Mouse (Mus musculus) liver, adult 2 months (tissue): ENCODE measurements around the gene Esp36. TPM values are rescaled to one million over a fixed set of nuclear protein-coding genes. Genes with fewer than 3 reads are reported as not detected.
A peak's percentile ranks its signal among the peaks of the same experiment; 100 is the strongest.
"Not testable (repeated sequence)": the region's sequence is repeated elsewhere in the genome, so short reads cannot be mapped to it uniquely, and the experiment has no call there.

Source experiments
- DNase-seq: peaks from one replicate; pipeline ENCODE4 v3.0.0-alpha.2; 2011; ENCODE audit warnings: low read depth, low spot score; ENCODE audit errors: extremely low read depth
- H3K27ac ChIP-seq: fragments of 200-500 bp; replicated peaks from 2 replicates; pipeline ENCODE4 v1.5.1; 2012; ENCODE audit warnings: low read depth, mild to moderate bottlenecking, control low read depth, inconsistent platforms, low read length; ENCODE audit not compliant: insufficient read depth
- H3K27me3 ChIP-seq: fragments of 200-500 bp; 2 replicates; pipeline ENCODE4 v1.6.1; 2012; ENCODE audit warnings: mild to moderate bottlenecking, moderate library complexity, low read length, inconsistent platforms; ENCODE audit not compliant: control insufficient read depth, insufficient read depth
- H3K36me3 ChIP-seq: fragments of 200-500 bp; 2 replicates; pipeline ENCODE4 v1.6.1; 2012; ENCODE audit warnings: low read length, inconsistent platforms; ENCODE audit not compliant: control insufficient read depth, insufficient read depth
- H3K4me1 ChIP-seq: fragments of 200-500 bp; 2 replicates; pipeline ENCODE4 v1.6.1; 2011; ENCODE audit warnings: low read length; ENCODE audit not compliant: control insufficient read depth, insufficient read depth
- H3K4me3 ChIP-seq: fragments of 200-500 bp; 2 replicates; pipeline ENCODE4 v1.5.1; 2011; ENCODE audit warnings: low read depth, mild to moderate bottlenecking, control low read depth, low read length, moderate library complexity; ENCODE audit not compliant: insufficient read depth
- H3K79me2 ChIP-seq: fragments of 200-500 bp; 2 replicates; pipeline ENCODE4 v1.6.1; 2012; ENCODE audit warnings: inconsistent platforms, mild to moderate bottlenecking, low read length, moderate library complexity; ENCODE audit not compliant: control insufficient read depth, insufficient read depth
- H3K9ac ChIP-seq: fragments of 200-500 bp; 2 replicates; pipeline ENCODE4 v1.6.1; 2012; ENCODE audit warnings: low read depth, mild to moderate bottlenecking, control low read depth, inconsistent platforms, low read length
- CTCF ChIP-seq: fragments of 200-500 bp; IDR thresholded peaks from 2 replicates; pipeline ENCODE4 v1.5.1; 2011; ENCODE audit warnings: low read depth, low read length, control low read depth
- POLR2A ChIP-seq: fragments of 200-500 bp; IDR thresholded peaks from 2 replicates; pipeline ENCODE4 v1.6.1; 2011; ENCODE audit warnings: low read length, control low read depth; ENCODE audit not compliant: insufficient read depth; ENCODE audit errors: extremely low read depth
- WGBS: fragments of 180-500 bp; shearing (Covaris S2); methylation state at CpG from one replicate; pipeline ENCODE4 v1.1.7; 2018; 5-methylcytosine and 5-hydroxymethylcytosine counted together
- polyA plus RNA-seq: library from polyadenylated mRNA; depleted of rRNA; stranded (reverse); fragments of >200 nt; gene quantifications from 2 replicates; pipeline ENCODE4 v1.2.3, GENCODE M21; 2012; rRNA removed
- total RNA-seq: library from RNA; depleted of rRNA; stranded (reverse); fragments of >200 nt; gene quantifications from 2 replicates; pipeline ENCODE4 v1.2.3, GENCODE M21; 2014; rRNA removed

The Esp36 gene
- total RNA-seq (not detected in 2 replicates), polyA plus RNA-seq (not detected in 2 replicates)

- no peak for TF ChIP-seq POLR2A
- TF ChIP-seq CTCF = no peak
- WGBS = 74% methylated on average over 2 of the region's 2 CpGs
- no peaks in the 10 kb centered on the region for H3K27me3 ChIP-seq
These were observed at the start of gene Esp36 for GRCm38 (mm10) chr17:38420085-38420484. Gene Esp36 (minus strand): TSS chr17:38420185.

GRCm38 (mm10) chr17:38456206-38456605 lies 36.2 kb upstream of the Esp36 start:
- H3K27ac ChIP-seq, H3K27me3 ChIP-seq, H3K4me3 ChIP-seq, H3K79me2 ChIP-seq, H3K36me3 ChIP-seq, H3K4me1 ChIP-seq, DNase-seq, H3K9ac ChIP-seq: not testable (repeated sequence)

More at GRCm38 (mm10) chr17:38420085-38420484, at the start of gene Esp36:
- Histone ChIP-seq H3K9ac (no peak within 1 kb of the TSS), H3K79me2 (no peaks in the 10 kb centered on the region), H3K27ac (no peak within 1 kb of the TSS), H3K4me1 (no peaks in the 10 kb centered on the region), H3K4me3 (no peak within 1 kb of the TSS), H3K36me3 (no peaks in the 10 kb centered on the region)
- no peak for DNase-seq

- TF ChIP-seq POLR2A = no peak
- TF ChIP-seq CTCF = no peak
- no peaks in the 10 kb centered on the region for H3K27me3 ChIP-seq
- 73% methylated on average over 2 of the region's 2 CpGs for WGBS
- no peak overlapping the region for H3K4me3 ChIP-seq
- no peaks in the 10 kb centered on the region for H3K4me1 ChIP-seq
- H3K27ac ChIP-seq = no peak overlapping the region
- H3K36me3 ChIP-seq = no peaks in the 10 kb centered on the region
- no peak for DNase-seq
- no peak overlapping the region for H3K9ac ChIP-seq
- H3K79me2 ChIP-seq = no peaks in the 10 kb centered on the region
These were observed 30.7 kb upstream of the Esp36 start for GRCm38 (mm10) chr17:38450688-38451087.

GRCm38 (mm10) chr17:38406135-38406534 lies 13.8 kb downstream of the Esp36 start:
- Histone ChIP-seq H3K4me3 (no peak overlapping the region), H3K79me2 (no peaks in the 10 kb centered on the region), H3K27ac (no peak overlapping the region), H3K4me1 (no peaks in the 10 kb centered on the region), H3K36me3 (no peaks in the 10 kb centered on the region), H3K27me3 (no peaks in the 10 kb centered on the region), H3K9ac (no peak overlapping the region)
- no peak for TF ChIP-seq CTCF
- TF ChIP-seq POLR2A = no peak
- DNase-seq = no peak
- WGBS = 77% methylated on average over 3 of the region's 3 CpGs

- Histone ChIP-seq H3K4me1 (no peaks in the 10 kb centered on the region), H3K27me3 (no peaks in the 10 kb centered on the region), H3K9ac (no peak overlapping the region), H3K36me3 (no peaks in the 10 kb centered on the region), H3K79me2 (no peaks in the 10 kb centered on the region), H3K4me3 (no peak overlapping the region), H3K27ac (no peak overlapping the region)
- DNase-seq = peak; percentile 91
- TF ChIP-seq CTCF (no peak), POLR2A (no peak)
- WGBS = 43% methylated on average over 2 of the region's 2 CpGs
These were observed 28.2 kb downstream of the Esp36 start for GRCm38 (mm10) chr17:38391821-38392220.

Other genes starting within 250 kb of the Esp36 start
- not detected in 2 replicates for gene Olfr134, start 248.8 kb downstream of the Esp36 start, total RNA-seq
- not detected in 2 replicates for gene Olfr134, start 248.8 kb downstream of the Esp36 start, polyA plus RNA-seq
- not detected in 2 replicates for gene Olfr135, start 215.8 kb downstream of the Esp36 start, total RNA-seq
- not detected in 2 replicates for gene Olfr135, start 215.8 kb downstream of the Esp36 start, polyA plus RNA-seq
- gene Olfr138, start 159.2 kb downstream of the Esp36 start, total RNA-seq = not detected in 2 replicates
- not detected in 2 replicates for gene Olfr138, start 159.2 kb downstream of the Esp36 start, polyA plus RNA-seq
- gene Olfr137, start 112.6 kb downstream of the Esp36 start, total RNA-seq = not detected in 2 replicates
- not detected in 2 replicates for gene Olfr137, start 112.6 kb downstream of the Esp36 start, polyA plus RNA-seq
- gene Olfr136, start 90.4 kb downstream of the Esp36 start, total RNA-seq = not detected in 2 replicates
- gene Olfr136, start 90.4 kb downstream of the Esp36 start, polyA plus RNA-seq = not detected in 2 replicates
- not detected in 2 replicates for gene Esp34, start 134.0 kb upstream of the Esp36 start, total RNA-seq
- not detected in 2 replicates for gene Esp34, start 134.0 kb upstream of the Esp36 start, polyA plus RNA-seq
- gene Esp31, start 219.3 kb upstream of the Esp36 start, total RNA-seq = not detected in 2 replicates
- not detected in 2 replicates for gene Esp31, start 219.3 kb upstream of the Esp36 start, polyA plus RNA-seq